Mouse (Mus musculus): ENCODE data around the gene Gm11099.

DNA sequence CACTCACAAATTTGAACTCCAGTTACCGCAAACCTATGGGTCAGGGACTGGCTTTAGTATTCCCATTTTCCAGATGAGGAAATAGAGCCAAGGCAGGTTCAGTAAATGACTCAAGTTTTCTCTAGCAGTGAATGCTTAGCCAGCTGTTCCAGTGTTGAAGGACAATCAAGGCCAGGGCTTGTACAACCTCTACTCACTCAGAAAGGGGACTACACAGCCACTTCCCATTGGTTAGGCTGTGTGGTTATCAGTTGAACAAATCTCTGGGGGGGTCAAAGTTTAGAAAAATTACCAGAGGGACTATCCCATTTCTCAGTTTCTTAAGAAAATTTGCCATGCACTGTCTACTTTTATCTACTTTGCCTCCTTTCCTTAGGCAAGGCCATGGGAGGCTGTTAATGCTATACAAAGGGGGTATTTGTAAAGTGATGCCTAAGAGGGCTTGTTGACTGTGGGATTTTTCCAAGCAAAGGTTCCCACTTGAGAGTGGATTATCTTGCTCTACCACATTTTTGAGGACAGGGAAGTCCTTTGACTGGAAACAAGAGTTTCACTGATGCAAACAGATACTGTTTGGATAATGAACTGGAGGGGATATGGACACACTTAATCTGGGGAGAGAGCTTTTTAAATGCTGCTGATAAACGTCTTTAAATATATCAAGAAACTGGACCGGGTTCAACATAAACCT is 30.2 kb upstream of the Gm11099 start:
- no peak for TF ChIP-seq CTCF (IDR thresholded peaks at IDR 0.05)
- TF ChIP-seq EP300 (IDR thresholded peaks at IDR 0.05; ENCODE audit: insufficient read depth, low read depth, low read length) = no peak
- TF ChIP-seq POLR2A (IDR thresholded peaks at IDR 0.05; ENCODE audit: insufficient read depth, low read depth, low read length) = no peak

All from heart, adult 2 months (tissue).